Mouse (Mus musculus) C2C12 (cell line): ENCODE measurements around the gene Apeh.

Experiments
- CTCF ChIP-seq: IDR thresholded peaks from one replicate; pipeline ENCODE4 v1.5.1; 2011; ENCODE audit not compliant: control insufficient read depth, insufficient read depth, insufficient read length
- MAX ChIP-seq: IDR thresholded peaks from one replicate; pipeline ENCODE4 v1.6.1; 2011; ENCODE audit warnings: mild to moderate bottlenecking, control low read depth

DNA sequence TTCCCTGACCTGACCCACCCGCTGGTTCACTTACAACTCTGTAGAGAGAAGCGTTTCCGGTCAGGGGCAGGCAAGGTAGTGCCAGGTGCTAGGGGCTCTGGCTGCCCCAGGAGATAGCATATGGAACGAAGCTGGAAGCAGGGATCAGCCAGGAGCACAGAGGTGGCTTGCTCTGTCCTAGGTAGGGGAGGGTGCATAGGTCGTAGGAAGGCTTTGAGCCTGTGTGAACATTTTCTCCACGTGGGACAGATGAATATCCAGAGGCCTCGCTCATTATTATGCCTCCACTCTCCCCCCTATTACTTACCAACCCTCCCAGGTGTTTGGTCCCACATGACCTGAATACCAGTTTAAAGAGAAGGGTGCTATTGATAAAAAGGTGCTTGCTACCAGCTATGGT, 42.0 kb downstream of the Apeh start:
- TF ChIP-seq MAX (no peak), CTCF (no peak)
